Mouse (Mus musculus) small intestine, adult 2 months (tissue): ENCODE results near the gene Itga3.

Experiments used
- CTCF ChIP-seq: fragments of 200-500 bp; IDR thresholded peaks from 2 replicates; pipeline ENCODE4 v1.5.1; 2012; ENCODE audit warnings: low read depth, mild to moderate bottlenecking, control low read depth, inconsistent platforms, low read length, moderate library complexity, mixed read lengths; ENCODE audit not compliant: insufficient replicate concordance, insufficient read length; ENCODE audit errors: extremely low read depth
- POLR2A ChIP-seq: fragments of 200-500 bp; IDR thresholded peaks from 2 replicates; pipeline ENCODE4 v1.6.1; 2012; ENCODE audit warnings: low read depth, mild to moderate bottlenecking, control low read depth, inconsistent platforms, low read length, moderate library complexity

GRCm38 (mm10) chr11:95010141-95010739, 66.4 kb downstream of the Itga3 start:
- TF ChIP-seq CTCF, result no peak
- no peak for TF ChIP-seq POLR2A
